Mouse (Mus musculus): ENCODE data around the gene Slc9a3r1. TPM values are rescaled to one million over a fixed set of nuclear protein-coding genes. Genes with fewer than 3 reads are reported as not detected.

The Slc9a3r1 gene
- polyA plus RNA-seq, 1 experiment from 2014 or later: 56.9 TPM

DNA sequence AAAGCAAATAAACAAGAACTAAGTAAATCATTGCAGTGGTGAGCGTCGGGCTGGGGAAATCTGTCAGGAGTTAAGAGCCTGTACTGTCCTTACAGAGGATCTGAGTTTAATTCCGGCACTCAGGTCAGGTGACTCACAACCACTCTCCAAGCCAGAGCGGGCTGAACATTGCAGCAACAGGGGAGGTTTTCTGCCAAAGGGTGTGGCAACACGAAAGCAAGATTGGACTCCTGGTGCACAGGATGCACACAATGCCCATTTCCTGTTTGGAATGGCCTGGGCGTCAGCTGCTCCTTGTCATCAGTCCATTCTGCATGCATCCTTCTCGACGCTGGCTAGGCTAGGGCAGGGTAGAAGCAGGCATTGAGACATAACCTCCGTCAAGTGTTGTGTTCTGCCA is 56.1 kb downstream of the Slc9a3r1 start:
- Histone ChIP-seq H3K27me3 (replicated peaks; ENCODE audit: insufficient read depth, low read length) (no peaks in the 10 kb centered on the region), H3K27ac (ENCODE audit: low read length) (peak overlapping the region; percentile 48), H3K4me2 (replicated peaks; ENCODE audit: low read depth, low read length) (0 out of 2 replicates have a peak overlapping the region, but pooled peaks have one; percentile 3), H3K9me3 (ENCODE audit: low read length) (no peaks in the 10 kb centered on the region), H3K4me3 (ENCODE audit: low read depth, low read length) (no peak overlapping the region), H3K9ac (replicated peaks; ENCODE audit: low read depth) (no peak overlapping the region), H3K36me3 (ENCODE audit: insufficient read depth, low read length) (no peaks in the 10 kb centered on the region), H3K4me1 (ENCODE audit: insufficient read depth, low read depth, low read length) (peaks cover 33% of the 10 kb centered on the region)
- ATAC-seq (peak; percentile 84), DNase-seq (ENCODE audit: low spot score) (peak; percentile 90)
- TF ChIP-seq EP300 (IDR thresholded peaks at IDR 0.05) (peak; percentile 87), CTCF (IDR thresholded peaks at IDR 0.05) (no peak)
- 14% methylated on average over 9 of the region's 9 CpGs for WGBS

- peak overlapping the region; percentile 48 for H3K27ac ChIP-seq (ENCODE audit: low read length)
- WGBS: 59% methylated on average over 10 of the region's 10 CpGs
These were observed 56.5 kb downstream of the Slc9a3r1 start for GRCm38 (mm10) chr11:115219685-115220084.

DNA sequence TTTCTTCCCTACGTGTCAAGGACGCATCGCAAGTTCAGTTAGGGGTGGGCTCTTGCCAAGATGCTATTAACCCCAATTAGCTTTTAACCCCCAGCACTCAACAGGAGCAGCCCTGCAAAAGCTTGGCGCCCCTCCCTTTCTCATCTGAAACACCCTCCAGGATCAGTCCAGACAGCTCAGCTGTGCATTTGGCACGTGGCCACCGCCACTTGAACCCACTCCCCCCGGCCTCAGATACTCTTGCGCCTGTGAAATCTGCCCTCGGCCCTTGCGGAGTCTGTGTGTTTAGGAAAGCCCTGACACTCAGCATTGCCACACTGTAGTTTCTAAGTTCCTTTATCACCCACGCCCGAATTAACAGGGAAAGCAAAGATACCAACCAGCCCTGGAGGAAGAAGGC is 58.9 kb downstream of the Slc9a3r1 start:
- Histone ChIP-seq H3K27ac (ENCODE audit: low read length) (no peak overlapping the region), H3K36me3 (ENCODE audit: insufficient read depth, low read length) (no peaks in the 10 kb centered on the region), H3K9me3 (ENCODE audit: low read length) (no peaks in the 10 kb centered on the region), H3K4me1 (ENCODE audit: insufficient read depth, low read depth, low read length) (peaks cover 33% of the 10 kb centered on the region), H3K9ac (replicated peaks; ENCODE audit: low read depth) (no peak overlapping the region), H3K4me2 (replicated peaks; ENCODE audit: low read depth, low read length) (peak overlapping the region; percentile 21; the same call in 1 of the 2 replicates), H3K27me3 (replicated peaks; ENCODE audit: insufficient read depth, low read length) (no peaks in the 10 kb centered on the region), H3K4me3 (ENCODE audit: low read depth, low read length) (no peak overlapping the region)
- 18% methylated on average over 12 of the region's 12 CpGs for WGBS
- ATAC-seq (peak; percentile 25), DNase-seq (ENCODE audit: low spot score) (peak; percentile 77)
- TF ChIP-seq CTCF (IDR thresholded peaks at IDR 0.05) (no peak), EP300 (IDR thresholded peaks at IDR 0.05) (no peak)

More at GRCm38 (mm10) chr11:115219685-115220084, 56.5 kb downstream of the Slc9a3r1 start:
- TF ChIP-seq CTCF (IDR thresholded peaks at IDR 0.05) (no peak), EP300 (IDR thresholded peaks at IDR 0.05) (no peak; the same call in 1 of the 2 replicates)
- Histone ChIP-seq H3K9me3 (ENCODE audit: low read length) (no peaks in the 10 kb centered on the region), H3K9ac (replicated peaks; ENCODE audit: low read depth) (no peak overlapping the region), H3K27me3 (replicated peaks; ENCODE audit: insufficient read depth, low read length) (no peaks in the 10 kb centered on the region), H3K4me3 (ENCODE audit: low read depth, low read length) (no peak overlapping the region), H3K36me3 (ENCODE audit: insufficient read depth, low read length) (no peaks in the 10 kb centered on the region), H3K4me2 (replicated peaks; ENCODE audit: low read depth, low read length) (0 out of 2 replicates have a peak overlapping the region, but pooled peaks have one; percentile 3), H3K4me1 (ENCODE audit: insufficient read depth, low read depth, low read length) (peaks cover 33% of the 10 kb centered on the region)
- DNase-seq (ENCODE audit: low spot score): no peak
- ATAC-seq: peak; percentile 47; the same call in 1 of the 2 replicates

GRCm38 (mm10) chr11:115222570-115222969 is 59.4 kb downstream of the Slc9a3r1 start:
- Histone ChIP-seq H3K27ac (ENCODE audit: low read length) (no peak overlapping the region; the same call in 1 of the 2 replicates), H3K4me3 (ENCODE audit: low read depth, low read length) (no peak overlapping the region), H3K4me2 (replicated peaks; ENCODE audit: low read depth, low read length) (peak overlapping the region; percentile 21; the same call in 1 of the 2 replicates), H3K9me3 (ENCODE audit: low read length) (no peaks in the 10 kb centered on the region), H3K27me3 (replicated peaks; ENCODE audit: insufficient read depth, low read length) (no peaks in the 10 kb centered on the region), H3K9ac (replicated peaks; ENCODE audit: low read depth) (no peak overlapping the region), H3K4me1 (ENCODE audit: insufficient read depth, low read depth, low read length) (peaks cover 33% of the 10 kb centered on the region), H3K36me3 (ENCODE audit: insufficient read depth, low read length) (no peaks in the 10 kb centered on the region)
- ATAC-seq: peak; percentile 23; the same call in 1 of the 2 replicates
- peak; percentile 41 for TF ChIP-seq CTCF (IDR thresholded peaks at IDR 0.05)
- no peak for TF ChIP-seq EP300 (IDR thresholded peaks at IDR 0.05)
- 13% methylated on average over 5 of the region's 5 CpGs for whole genome bisulfite sequencing
- DNase-seq (ENCODE audit: low spot score): peak; percentile 52

- H3K4me3 ChIP-seq (ENCODE audit: low read depth, low read length): no peak overlapping the region
- 43% methylated on average over 11 of the region's 11 CpGs for WGBS
- no peak overlapping the region for H3K27ac ChIP-seq (ENCODE audit: low read length)
- ATAC-seq: no peak
- H3K4me1 ChIP-seq (ENCODE audit: insufficient read depth, low read depth, low read length): peaks cover 26% of the 10 kb centered on the region
- H3K4me2 ChIP-seq (replicated peaks; ENCODE audit: low read depth, low read length): no peak overlapping the region
- no peak for TF ChIP-seq EP300 (IDR thresholded peaks at IDR 0.05)
- TF ChIP-seq CTCF (IDR thresholded peaks at IDR 0.05): no peak
- no peaks in the 10 kb centered on the region for H3K9me3 ChIP-seq (ENCODE audit: low read length)
- DNase-seq (ENCODE audit: low spot score): no peak
- no peaks in the 10 kb centered on the region for H3K27me3 ChIP-seq (replicated peaks; ENCODE audit: insufficient read depth, low read length)
- no peak overlapping the region for H3K9ac ChIP-seq (replicated peaks; ENCODE audit: low read depth)
- H3K36me3 ChIP-seq (ENCODE audit: insufficient read depth, low read length): no peaks in the 10 kb centered on the region
These were observed 60.3 kb downstream of the Slc9a3r1 start for GRCm38 (mm10) chr11:115223451-115223850.

DNA sequence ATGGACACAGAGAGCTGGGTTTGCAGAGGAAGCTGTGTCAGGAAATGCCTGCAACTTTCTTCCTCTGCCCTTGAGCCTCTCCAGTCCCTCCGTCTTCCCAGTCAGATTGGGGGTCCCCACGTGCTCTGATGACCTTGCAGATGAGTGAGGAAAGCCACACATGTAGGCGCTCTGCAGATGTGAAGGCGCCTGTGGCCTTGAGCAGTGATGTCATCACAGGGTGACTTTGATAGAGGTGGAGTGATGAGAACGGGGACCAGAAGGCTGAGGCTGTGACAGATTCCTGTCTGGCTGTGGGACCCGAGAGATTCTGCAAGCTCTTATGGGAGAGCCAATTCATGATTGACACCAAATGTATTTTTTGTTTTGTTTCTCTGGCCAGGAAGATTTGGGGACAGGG is 60.7 kb downstream of the Slc9a3r1 start:
- Histone ChIP-seq H3K27me3 (replicated peaks; ENCODE audit: insufficient read depth, low read length) (no peaks in the 10 kb centered on the region), H3K9ac (replicated peaks; ENCODE audit: low read depth) (no peak overlapping the region), H3K9me3 (ENCODE audit: low read length) (no peaks in the 10 kb centered on the region), H3K27ac (ENCODE audit: low read length) (no peak overlapping the region), H3K4me2 (replicated peaks; ENCODE audit: low read depth, low read length) (no peak overlapping the region), H3K4me3 (ENCODE audit: low read depth, low read length) (no peak overlapping the region), H3K36me3 (ENCODE audit: insufficient read depth, low read length) (no peaks in the 10 kb centered on the region), H3K4me1 (ENCODE audit: insufficient read depth, low read depth, low read length) (peaks cover 22% of the 10 kb centered on the region)
- ATAC-seq (no peak), DNase-seq (ENCODE audit: low spot score) (no peak)
- WGBS: 45% methylated on average over 6 of the region's 6 CpGs
- no peak for TF ChIP-seq CTCF (IDR thresholded peaks at IDR 0.05)
- TF ChIP-seq EP300 (IDR thresholded peaks at IDR 0.05): no peak

Data from lung, postnatal 0 days (tissue).